Mouse (Mus musculus) myocyte (in vitro differentiated cells): ENCODE data around the gene Ccni.

Source experiments
- CEBPB ChIP-seq: IDR thresholded peaks from 2 replicates; pipeline ENCODE4 v1.6.1; 2011; ENCODE audit warnings: mild to moderate bottlenecking, moderate library complexity; ENCODE audit not compliant: poor library complexity, insufficient read depth, severe bottlenecking
- E2F4 ChIP-seq: IDR thresholded peaks from one replicate; pipeline ENCODE4 v1.6.1; 2011; ENCODE audit warnings: mild to moderate bottlenecking, control low read depth, moderate library complexity; ENCODE audit not compliant: insufficient read depth
- MAX ChIP-seq: IDR thresholded peaks from one replicate; pipeline ENCODE4 v1.6.1; 2011; ENCODE audit warnings: low read depth, mild to moderate bottlenecking, control low read depth
- MYOD1 ChIP-seq, 3 experiments: IDR thresholded peaks; one replicate each; pipeline ENCODE4 v1.6.1; 2011; ENCODE audit warnings: control low read depth in 2 of 3, low read depth in 2 of 3, mild to moderate bottlenecking in 2 of 3, moderate library complexity in 1 of 3; ENCODE audit not compliant: insufficient read length in 2 of 3, control insufficient read depth in 1 of 3
- MYOG ChIP-seq, 3 experiments: IDR thresholded peaks; one replicate each; pipeline ENCODE4 v1.6.1; 2011; ENCODE audit warnings: control low read depth in 2 of 3, low read depth in 2 of 3, mild to moderate bottlenecking in 2 of 3; ENCODE audit not compliant: insufficient read length in 2 of 3, control insufficient read depth in 1 of 3, insufficient read depth in 1 of 3
- POLR2A ChIP-seq: IDR thresholded peaks from one replicate; pipeline ENCODE4 v1.6.1; 2011; ENCODE audit warnings: low read depth, mild to moderate bottlenecking, control low read depth, moderate library complexity; ENCODE audit not compliant: insufficient read length
- POLR2AphosphoS2 ChIP-seq: IDR thresholded peaks from one replicate; pipeline ENCODE4 v1.6.1; 2011; ENCODE audit warnings: low read depth, control low read depth; ENCODE audit not compliant: insufficient read length
- TCF12 ChIP-seq: IDR thresholded peaks from one replicate; pipeline ENCODE4 v1.6.1; 2011; ENCODE audit warnings: mild to moderate bottlenecking, control low read depth; ENCODE audit not compliant: poor library complexity, insufficient read depth, severe bottlenecking
- USF1 ChIP-seq: IDR thresholded peaks from one replicate; pipeline ENCODE4 v1.6.1; 2011; ENCODE audit warnings: low read depth, mild to moderate bottlenecking, control low read depth, moderate library complexity

GRCm38 (mm10) chr5:93235888-93236287 lies 29.6 kb upstream of the Ccni start:
- TF ChIP-seq CEBPB (no peak), MYOD1 (IDR thresholded peaks at IDR 0.05; ENCODE audit: control insufficient read depth in 1 of 3, insufficient read length in 2 of 3, low read depth in 2 of 3) (no peak), POLR2A (no peak), TCF12 (no peak), MAX (no peak), MYOG (IDR thresholded peaks at IDR 0.05; ENCODE audit: control insufficient read depth in 1 of 3, insufficient read depth in 1 of 3, insufficient read length in 2 of 3, low read depth in 2 of 3) (no peak), USF1 (no peak), E2F4 (no peak), POLR2AphosphoS2 (no peak)
